Mouse (Mus musculus): Measurements from ENCODE around the gene Stra6.

The Stra6 gene

GRCm38 (mm10) chr9:58200270-58201090 lies 136.9 kb downstream of the Stra6 start:
- in situ Hi-C loops (cut with MboI; ENCODE audit: low sequenced_read_pairs): loop anchor here (5.0 kb wide), 1 partner anchor 148 kb away; no protein-coding TSS in a partner anchor

GRCm38 (mm10) chr9:58201091-58201842 lies 137.7 kb downstream of the Stra6 start:
- in situ Hi-C loops (cut with MboI; ENCODE audit: low sequenced_read_pairs): loop anchor here (5.0 kb wide), 1 partner anchor 149 kb away; no protein-coding TSS in a partner anchor

GRCm38 (mm10) chr9:58201861-58202549 lies 138.4 kb downstream of the Stra6 start:
- in situ Hi-C loops (cut with MboI; ENCODE audit: low sequenced_read_pairs): loop anchor here (5.0 kb wide), 1 partner anchor 150 kb away; no protein-coding TSS in a partner anchor

- in situ Hi-C loops (cut with MboI; ENCODE audit: low sequenced_read_pairs): loop anchor here (5.0 kb wide), 1 partner anchor 151 kb away; no protein-coding TSS in a partner anchor
These were observed 139.3 kb downstream of the Stra6 start for GRCm38 (mm10) chr9:58202676-58203453.

Measured in CH12F3 (cell line).